7 mouse cellular contexts compared by ENCODE assay signal in genomic region chr11:102431018-102431645, GRCm38 (mm10). TPM values are rescaled to one million over a fixed set of nuclear protein-coding genes. Genes with fewer than 3 reads are reported as not detected.
DNase-seq lines count a peak whose midpoint lies in the region; ATAC-seq and TF ChIP-seq lines count a peak whose summit lies in the region.

No protein-coding gene starts in this region.

- ATAC-seq in forebrain, postnatal 0 days, result peak; percentile 47
- peak; percentile 39; the same call in 1 of the 2 replicates for ATAC-seq in hindbrain, embryonic 11.5 days (ENCODE audit: low FRiP score)

- no peak for TF ChIP-seq POLR2A in cerebellum, adult 2 months (IDR thresholded peaks at IDR 0.05; ENCODE audit: borderline replicate concordance, insufficient read depth, low read length)

- H3K9ac ChIP-seq in forebrain, postnatal 0 days, result peak overlapping the region; percentile 58
- H3K9ac ChIP-seq in hindbrain, embryonic 11.5 days (ENCODE audit: low read depth, low read length), result peak overlapping the region; percentile 50

- H3K4me3 ChIP-seq in cerebellum, adult 2 months (replicated peaks; ENCODE audit: insufficient read depth, low read depth, low read length), result peak overlapping the region; percentile 76
- peak overlapping the region; percentile 63 for H3K4me3 ChIP-seq in forebrain, postnatal 0 days (ENCODE audit: low read depth, low read length)
- H3K4me3 ChIP-seq in hindbrain, embryonic 11.5 days (ENCODE audit: low read depth, low read length), result peak overlapping the region; percentile 53

- TF ChIP-seq CTCF in cerebellum, adult 2 months (IDR thresholded peaks at IDR 0.05; ENCODE audit: borderline replicate concordance, insufficient read depth, low read depth, low read length), result peak; percentile 75
- peak; percentile 84 for TF ChIP-seq CTCF in forebrain, postnatal 0 days (IDR thresholded peaks at IDR 0.05; ENCODE audit: low read depth)

- H3K4me2 ChIP-seq in forebrain, postnatal 0 days (ENCODE audit: low read depth), result peak overlapping the region; percentile 97
- peak overlapping the region; percentile 97 for H3K4me2 ChIP-seq in hindbrain, embryonic 11.5 days (replicated peaks; ENCODE audit: low read depth, low read length)

- peaks cover 26% of the 10 kb centered on the region for H3K36me3 ChIP-seq in forebrain, postnatal 0 days (ENCODE audit: insufficient read depth)
- no peaks in the 10 kb centered on the region for H3K36me3 ChIP-seq in hindbrain, embryonic 11.5 days (ENCODE audit: control insufficient read depth, insufficient read depth, low read length)

- no peaks in the 10 kb centered on the region for H3K27me3 ChIP-seq in cerebellum, adult 2 months (ENCODE audit: control insufficient read depth, insufficient read depth, low read length)
- no peaks in the 10 kb centered on the region for H3K27me3 ChIP-seq in forebrain, postnatal 0 days (ENCODE audit: insufficient read depth, low read length)
- no peaks in the 10 kb centered on the region for H3K27me3 ChIP-seq in hindbrain, embryonic 11.5 days (ENCODE audit: control insufficient read depth, insufficient read depth, low read length)

- DNase-seq in NIH3T3 (ENCODE audit: low read depth), result peak; percentile 90
- peak; percentile 81 to 87 for DNase-seq in cerebellum, adult 2 months
- DNase-seq in forebrain, postnatal 0 days, result peak; percentile 86
- DNase-seq in hindbrain, embryonic 11.5 days (ENCODE audit: low spot score), result peak; percentile 87
- DNase-seq in layer of hippocampus, postnatal 14 days (ENCODE audit: low spot score in 2 of 2), result peak; percentile 69 to 79
- DNase-seq in lung, postnatal 4 days, result peak; percentile 80 to 87
- DNase-seq in right cerebral cortex, postnatal 14 days, result peak; percentile 84

- no peak overlapping the region for H3K27ac ChIP-seq in cerebellum, adult 2 months (ENCODE audit: insufficient read depth, low read length)
- peak overlapping the region; percentile 64 for H3K27ac ChIP-seq in forebrain, postnatal 0 days (ENCODE audit: low read depth, low read length)
- peak overlapping the region; percentile 24; the same call in 1 of the 2 replicates for H3K27ac ChIP-seq in hindbrain, embryonic 11.5 days (ENCODE audit: low read depth, low read length)

- peaks cover 39% of the 10 kb centered on the region for H3K4me1 ChIP-seq in cerebellum, adult 2 months (ENCODE audit: control insufficient read depth, insufficient read depth, low read length)
- H3K4me1 ChIP-seq in forebrain, postnatal 0 days (ENCODE audit: insufficient read depth), result no peaks in the 10 kb centered on the region; the same call in 1 of the 2 replicates
- H3K4me1 ChIP-seq in hindbrain, embryonic 11.5 days (replicated peaks; ENCODE audit: control insufficient read depth, insufficient read depth, low read length), result 0 out of 2 replicates have a peak, but pooled peaks cover 6% of the 10 kb centered on the region

- no peaks in the 10 kb centered on the region for H3K9me3 ChIP-seq in forebrain, postnatal 0 days (ENCODE audit: low read length)
- no peaks in the 10 kb centered on the region for H3K9me3 ChIP-seq in hindbrain, embryonic 11.5 days (ENCODE audit: control insufficient read depth, low read length)

- WGBS in cerebellum, adult 2 months, result 2% methylated on average over 7 of the region's 7 CpGs
- 1% methylated on average over 7 of the region's 7 CpGs for WGBS in forebrain, postnatal 0 days
- WGBS in hindbrain, embryonic 11.5 days, result 2% methylated on average over 7 of the region's 7 CpGs

RNA-seq across cellular contexts. Expression of gene Grn, which starts 1.0 kb away (rescaled TPM):
- polyA plus RNA-seq in cerebellum, adult 2 months (2012; rRNA removed), result 58.4 TPM in 2 replicates
- total RNA-seq in forebrain, postnatal 0 days (2014; rRNA removed), result 49.5 and 66.2 TPM in 2 replicates
- 72.3 and 86.6 TPM in 2 replicates for polyA plus RNA-seq in forebrain, postnatal 0 days (2015; fragmentation: Nextera tagmentation; extraction: Ambion mirVana)
- 43.3 and 47.2 TPM in 2 replicates for polyA plus RNA-seq in hindbrain, embryonic 11.5 days (2014; fragmentation: Nextera tagmentation; extraction: Ambion mirVana)
- total RNA-seq in layer of hippocampus, postnatal 14 days (2021), result 10 to 100 TPM; 82.3 to 87.4 TPM

RNA-seq across cellular contexts. Expression of gene Fam171a2, which starts 16.4 kb away (rescaled TPM):
- polyA plus RNA-seq in cerebellum, adult 2 months (2012; rRNA removed), result 57.8 and 60.3 TPM in 2 replicates
- total RNA-seq in forebrain, postnatal 0 days (2014; rRNA removed), result 351 and 361 TPM in 2 replicates
- polyA plus RNA-seq in forebrain, postnatal 0 days (2015; fragmentation: Nextera tagmentation; extraction: Ambion mirVana), result 26.2 and 26.9 TPM in 2 replicates
- polyA plus RNA-seq in hindbrain, embryonic 11.5 days (2014; fragmentation: Nextera tagmentation; extraction: Ambion mirVana), result 10.7 and 11.7 TPM in 2 replicates
- total RNA-seq in layer of hippocampus, postnatal 14 days (2021), result 10 to 100 TPM; 86.0 to 97.5 TPM

RNA-seq across cellular contexts. Expression of gene Slc25a39, which starts 23.4 kb away (rescaled TPM):
- polyA plus RNA-seq in cerebellum, adult 2 months (2012; rRNA removed), result 124 and 126 TPM in 2 replicates
- total RNA-seq in forebrain, postnatal 0 days (2014; rRNA removed), result 96.3 and 114 TPM in 2 replicates
- polyA plus RNA-seq in forebrain, postnatal 0 days (2015; fragmentation: Nextera tagmentation; extraction: Ambion mirVana), result 120 and 129 TPM in 2 replicates
- polyA plus RNA-seq in hindbrain, embryonic 11.5 days (2014; fragmentation: Nextera tagmentation; extraction: Ambion mirVana), result 152 and 166 TPM in 2 replicates
- 10 to 100 TPM; 75.6 to 81.8 TPM for total RNA-seq in layer of hippocampus, postnatal 14 days (2021)

RNA-seq across cellular contexts. Expression of gene Rundc3a, which starts 37.9 kb away (rescaled TPM):
- polyA plus RNA-seq in cerebellum, adult 2 months (2012; rRNA removed), result 446 and 460 TPM in 2 replicates
- 306 and 418 TPM in 2 replicates for total RNA-seq in forebrain, postnatal 0 days (2014; rRNA removed)
- polyA plus RNA-seq in forebrain, postnatal 0 days (2015; fragmentation: Nextera tagmentation; extraction: Ambion mirVana), result 118 and 121 TPM in 2 replicates
- 43.3 and 47.8 TPM in 2 replicates for polyA plus RNA-seq in hindbrain, embryonic 11.5 days (2014; fragmentation: Nextera tagmentation; extraction: Ambion mirVana)
- total RNA-seq in layer of hippocampus, postnatal 14 days (2021), result 100 to 1,000 TPM; 413 to 422 TPM

RNA-seq across cellular contexts. Expression of gene Itga2b, which starts 38.8 kb away (rescaled TPM):
- polyA plus RNA-seq in cerebellum, adult 2 months (2012; rRNA removed), result 2.8 and 4.0 TPM in 2 replicates
- 2.2 and 3.7 TPM in 2 replicates for total RNA-seq in forebrain, postnatal 0 days (2014; rRNA removed)
- 8.7 and 12.4 TPM in 2 replicates for polyA plus RNA-seq in forebrain, postnatal 0 days (2015; fragmentation: Nextera tagmentation; extraction: Ambion mirVana)
- polyA plus RNA-seq in hindbrain, embryonic 11.5 days (2014; fragmentation: Nextera tagmentation; extraction: Ambion mirVana), result 3.9 and 5.5 TPM in 2 replicates
- total RNA-seq in layer of hippocampus, postnatal 14 days (2021), result 1 to 10 TPM; 2.3 to 2.7 TPM
